Mouse (Mus musculus) midbrain, embryonic 11.5 days (tissue): ENCODE results near the gene Dusp10. TPM values are rescaled to one million over a fixed set of nuclear protein-coding genes. Genes with fewer than 3 reads are reported as not detected.

Source experiments
- ATAC-seq: fragments of 200-750 bp; cut with Nextera tagmentation; 2 replicates; pipeline ENCODE4 v1.8.0; 2017; ENCODE audit warnings: moderate TSS enrichment, moderate library complexity; ENCODE audit not compliant: low FRiP score
- DNase-seq: peaks from one replicate; pipeline ENCODE4 v3.0.0; 2015; ENCODE audit warnings: low spot score; ENCODE audit errors: missing footprints
- H3K27ac ChIP-seq: fragments of 300-500 bp; sonication (generic); 2 replicates; pipeline ENCODE4 v1.5.1; 2014; ENCODE audit warnings: low read depth, low read length
- H3K27me3 ChIP-seq: fragments of 300-500 bp; sonication (generic); 2 replicates; pipeline ENCODE4 v1.6.1; 2014; ENCODE audit warnings: mild to moderate bottlenecking, low read length, moderate library complexity, mixed read lengths; ENCODE audit not compliant: control insufficient read depth, insufficient read depth
- H3K36me3 ChIP-seq: fragments of 300-500 bp; sonication (generic); 2 replicates; pipeline ENCODE4 v1.6.1; 2014; ENCODE audit warnings: mild to moderate bottlenecking, low read length, moderate library complexity, mixed read lengths; ENCODE audit not compliant: control insufficient read depth, insufficient read depth
- H3K4me1 ChIP-seq: fragments of 300-500 bp; sonication (generic); 2 replicates; pipeline ENCODE4 v1.6.1; 2014; ENCODE audit warnings: low read length; ENCODE audit not compliant: control insufficient read depth, insufficient read depth
- H3K4me2 ChIP-seq: fragments of 300-500 bp; sonication (generic); 2 replicates; pipeline ENCODE4 v1.6.1; 2014; ENCODE audit warnings: mild to moderate bottlenecking, moderate library complexity
- H3K4me3 ChIP-seq: fragments of 300-500 bp; sonication (generic); 2 replicates; pipeline ENCODE4 v1.5.1; 2014; ENCODE audit warnings: low read depth, low read length
- H3K9ac ChIP-seq: fragments of 300-500 bp; sonication (generic); 2 replicates; pipeline ENCODE4 v1.6.1; 2014; ENCODE audit warnings: low read length
- H3K9me3 ChIP-seq: fragments of 300-500 bp; sonication (generic); 2 replicates; pipeline ENCODE4 v1.6.1; 2016; ENCODE audit warnings: low read length; ENCODE audit not compliant: control insufficient read depth
- WGBS: fragments of 180-500 bp; shearing (Covaris S2); extraction: QIAGEN DNeasy Blood & Tissue Kit; methylation state at CpG from one replicate; pipeline ENCODE4 v1.1.7; 2014; 5-methylcytosine and 5-hydroxymethylcytosine counted together
- polyA plus RNA-seq: library from polyadenylated mRNA; unstranded; fragments of >200 nt; fragmentation: Nextera tagmentation; extraction: Ambion mirVana; gene quantifications from 2 replicates; pipeline ENCODE4 v1.2.1, GENCODE M21; 2014

Gene Dusp10
- polyA plus RNA-seq, 1 experiment from 2014 or later: 9.0 TPM

DNA sequence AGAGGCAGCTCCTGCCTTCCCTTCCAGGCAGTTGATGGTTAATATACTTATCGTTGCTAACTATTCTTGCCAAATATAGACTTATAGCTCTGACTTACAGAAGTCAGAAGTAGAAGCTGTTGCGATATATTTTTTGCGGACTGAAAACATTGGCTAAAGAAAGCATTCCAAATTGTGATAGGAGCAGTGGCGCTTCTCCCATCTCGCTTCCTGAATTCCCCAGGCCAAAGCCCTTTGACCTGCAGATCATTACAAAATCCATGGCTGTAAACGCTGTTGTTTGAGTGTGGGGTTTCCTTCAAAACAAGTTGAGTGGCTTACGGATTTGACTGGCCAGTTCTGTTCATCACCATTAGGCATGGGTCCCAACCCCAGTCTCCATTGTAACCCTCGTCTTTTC lies 45.1 kb downstream of the Dusp10 start:
- ATAC-seq (no peak), DNase-seq (peak; percentile 44)
- no peak overlapping the region for H3K9ac ChIP-seq
- H3K4me3 ChIP-seq: no peak overlapping the region
- 89% methylated on average over 8 of the region's 8 CpGs for WGBS
- no peak overlapping the region for H3K27ac ChIP-seq
- H3K27me3 ChIP-seq: no peaks in the 10 kb centered on the region
- no peaks in the 10 kb centered on the region for H3K4me1 ChIP-seq
- no peaks in the 10 kb centered on the region for H3K9me3 ChIP-seq
- H3K4me2 ChIP-seq: no peak overlapping the region
- H3K36me3 ChIP-seq: no peaks in the 10 kb centered on the region

- no peaks in the 10 kb centered on the region for H3K36me3 ChIP-seq
- H3K4me2 ChIP-seq: no peak overlapping the region
- 97% methylated on average over 3 of the region's 3 CpGs for WGBS
- H3K4me3 ChIP-seq: no peak overlapping the region
- ATAC-seq (no peak), DNase-seq (peak; percentile 37)
- H3K9ac ChIP-seq: no peak overlapping the region
- no peaks in the 10 kb centered on the region for H3K4me1 ChIP-seq
- H3K27me3 ChIP-seq: no peaks in the 10 kb centered on the region
- no peaks in the 10 kb centered on the region for H3K9me3 ChIP-seq
- no peak overlapping the region for H3K27ac ChIP-seq
Measured at GRCm38 (mm10) chr1:184059814-184060213, 46.7 kb downstream of the Dusp10 start.

- H3K4me3 ChIP-seq: no peak overlapping the region
- no peak overlapping the region for H3K4me2 ChIP-seq
- no peaks in the 10 kb centered on the region for H3K27me3 ChIP-seq
- H3K36me3 ChIP-seq: no peaks in the 10 kb centered on the region
- DNase-seq: peak; percentile 77
- no peaks in the 10 kb centered on the region for H3K9me3 ChIP-seq
- 76% methylated on average over 9 of the region's 9 CpGs for WGBS
- H3K9ac ChIP-seq: no peak overlapping the region
- H3K4me1 ChIP-seq: no peaks in the 10 kb centered on the region
- no peak overlapping the region for H3K27ac ChIP-seq
- ATAC-seq: no peak
Measured at GRCm38 (mm10) chr1:184060381-184060780, 47.3 kb downstream of the Dusp10 start.

DNA sequence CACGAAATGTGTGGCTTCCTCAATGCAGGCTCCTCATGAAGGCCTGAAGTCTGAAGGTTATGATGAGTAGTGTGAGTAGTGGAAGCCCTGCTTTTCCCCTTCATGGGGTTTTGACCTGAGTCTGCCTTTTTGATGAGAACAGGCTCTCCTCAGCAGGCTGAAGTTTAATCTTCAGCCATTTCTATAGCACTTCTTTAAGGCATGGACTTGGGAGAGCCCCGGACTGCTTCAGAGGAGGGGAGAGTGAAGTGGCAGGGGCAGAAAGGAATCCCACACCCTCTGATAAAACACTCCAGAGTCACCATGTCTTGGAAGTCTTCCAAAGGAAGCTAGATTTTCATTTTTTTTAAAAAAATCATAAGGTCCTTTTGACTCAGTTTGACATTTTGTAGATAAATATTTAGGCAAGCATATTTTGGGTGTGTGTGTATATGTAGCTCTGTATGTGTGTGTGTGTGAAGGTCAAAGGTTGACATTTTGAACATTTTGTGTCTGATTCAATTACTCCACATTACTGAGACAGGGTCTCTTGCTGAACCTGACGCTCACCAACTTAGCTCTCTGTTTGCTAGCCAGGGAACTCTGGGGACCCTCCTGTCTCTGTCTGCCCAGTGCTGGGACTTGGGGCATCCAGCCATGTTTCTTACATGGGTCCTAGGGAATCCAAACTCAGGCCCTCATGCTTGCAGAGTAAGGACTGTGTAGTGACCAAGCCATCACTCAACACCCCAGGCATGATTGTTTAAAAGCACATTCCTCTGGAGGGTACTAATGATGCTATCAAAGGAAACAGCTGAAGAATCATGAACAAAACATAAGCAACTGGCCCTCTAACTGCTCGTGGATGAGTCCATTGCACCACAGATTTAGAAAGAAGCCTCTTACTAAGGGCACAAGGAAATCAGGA lies 48.0 kb downstream of the Dusp10 start:
- Histone ChIP-seq H3K27ac (no peak overlapping the region), H3K4me3 (no peak overlapping the region), H3K9me3 (no peaks in the 10 kb centered on the region), H3K27me3 (no peaks in the 10 kb centered on the region), H3K9ac (no peak overlapping the region), H3K4me2 (no peak overlapping the region), H3K4me1 (peaks cover 5% of the 10 kb centered on the region), H3K36me3 (no peaks in the 10 kb centered on the region)
- WGBS: 60% methylated on average over 4 of the region's 4 CpGs
- ATAC-seq: no peak
- DNase-seq: peak; percentile 47

GRCm38 (mm10) chr1:184061901-184062300 lies 48.8 kb downstream of the Dusp10 start:
- 68% methylated on average over 1 of the region's 1 CpGs for WGBS
- Histone ChIP-seq H3K9me3 (no peaks in the 10 kb centered on the region), H3K4me3 (no peak overlapping the region), H3K27ac (no peak overlapping the region), H3K27me3 (no peaks in the 10 kb centered on the region), H3K4me2 (no peak overlapping the region), H3K4me1 (peaks cover 13% of the 10 kb centered on the region), H3K9ac (no peak overlapping the region), H3K36me3 (no peaks in the 10 kb centered on the region)
- ATAC-seq (no peak), DNase-seq (no peak)

DNA sequence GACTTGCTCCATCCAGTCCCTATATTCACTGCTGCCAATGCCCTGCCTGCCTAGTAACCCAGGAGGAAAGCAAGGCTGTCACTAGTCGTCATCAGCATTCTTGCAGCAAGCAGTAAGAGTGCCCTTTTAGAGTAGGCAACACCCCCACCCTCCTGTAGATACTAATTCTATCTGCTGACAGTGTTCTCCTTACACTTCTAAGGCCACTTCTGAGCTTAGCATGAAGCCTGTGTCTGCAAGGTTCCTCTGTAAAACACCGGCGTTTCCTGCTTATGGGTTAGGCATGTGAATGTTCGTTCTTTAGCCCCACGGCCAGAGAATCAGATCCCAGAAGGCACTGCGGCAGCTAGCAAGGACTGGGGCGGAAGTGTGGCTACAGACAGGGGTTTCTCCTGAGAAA lies 51.2 kb downstream of the Dusp10 start:
- H3K4me1 ChIP-seq: peaks cover 15% of the 10 kb centered on the region
- H3K9me3 ChIP-seq: no peaks in the 10 kb centered on the region
- no peaks in the 10 kb centered on the region for H3K36me3 ChIP-seq
- H3K27ac ChIP-seq: no peak overlapping the region
- H3K4me3 ChIP-seq: no peak overlapping the region
- 88% methylated on average over 7 of the region's 7 CpGs for WGBS
- no peak overlapping the region for H3K9ac ChIP-seq
- DNase-seq: no peak
- no peak overlapping the region for H3K4me2 ChIP-seq
- ATAC-seq: no peak
- no peaks in the 10 kb centered on the region for H3K27me3 ChIP-seq

GRCm38 (mm10) chr1:184065589-184066361 lies 52.7 kb downstream of the Dusp10 start:
- ATAC-seq (peak; percentile 94), DNase-seq (peak; percentile 87)
- H3K36me3 ChIP-seq: peaks cover 7% of the 10 kb centered on the region; the same call in 1 of the 2 replicates
- H3K9me3 ChIP-seq: no peaks in the 10 kb centered on the region
- WGBS: 72% methylated on average over 13 of the region's 13 CpGs
- peak overlapping the region; percentile 70; the same call in 1 of the 2 replicates for H3K27ac ChIP-seq
- no peak overlapping the region for H3K9ac ChIP-seq
- H3K4me1 ChIP-seq: peaks cover 15% of the 10 kb centered on the region
- no peak overlapping the region for H3K4me2 ChIP-seq
- no peaks in the 10 kb centered on the region for H3K27me3 ChIP-seq
- no peak overlapping the region for H3K4me3 ChIP-seq

- Histone ChIP-seq H3K4me3 (no peak overlapping the region), H3K27me3 (no peaks in the 10 kb centered on the region), H3K4me2 (no peak overlapping the region), H3K4me1 (peaks cover 15% of the 10 kb centered on the region), H3K9ac (no peak overlapping the region), H3K9me3 (no peaks in the 10 kb centered on the region), H3K36me3 (peaks cover 8% of the 10 kb centered on the region; the same call in 1 of the 2 replicates), H3K27ac (peak overlapping the region; percentile 70)
- whole genome bisulfite sequencing: 64% methylated on average over 11 of the region's 11 CpGs
- ATAC-seq: peak; percentile 61
- no peak for DNase-seq
Measured at GRCm38 (mm10) chr1:184066460-184067287, 53.6 kb downstream of the Dusp10 start.
